In genomic region chr6:42354076-42355019, GRCm38 (mm10) we compare ENCODE assay signal across 10 mouse cellular contexts. TPM values are rescaled to one million over a fixed set of nuclear protein-coding genes. Genes with fewer than 3 reads are reported as not detected.
A peak's percentile ranks its signal among the peaks of the same experiment; 100 is the strongest.
DNase-seq lines count a peak whose midpoint lies in the region; ATAC-seq lines count a peak whose summit lies in the region.
"Had no signal": no experiment of that assay in that cellular context is flagged by ENCODE, and none has a peak within 500 bp of the region (broad histone marks: within the 10 kb centered on the region; RNA-seq: fewer than 3 reads in every experiment).

No protein-coding gene starts in this region.

- H3K4me3 ChIP-seq in forebrain, embryonic 13.5 days = no peak overlapping the region
- H3K4me3 ChIP-seq in forebrain, embryonic 12.5 days (replicated peaks) = no peak overlapping the region
- peak overlapping the region; percentile 90 for H3K4me3 ChIP-seq in heart, embryonic 16.5 days (ENCODE audit: low read length)
- H3K4me3 ChIP-seq: hindbrain, embryonic 15.5 days had no signal

- no peak overlapping the region for H3K4me2 ChIP-seq in forebrain, embryonic 13.5 days
- no peak overlapping the region for H3K4me2 ChIP-seq in forebrain, embryonic 12.5 days
- H3K4me2 ChIP-seq in heart, embryonic 16.5 days (ENCODE audit: low read depth, low read length) = peak overlapping the region; percentile 94
- H3K4me2 ChIP-seq: hindbrain, embryonic 15.5 days had no signal

- no peak for ATAC-seq in forebrain, embryonic 13.5 days
- ATAC-seq in forebrain, embryonic 12.5 days (ENCODE audit: low FRiP score) = no peak
- no peak for ATAC-seq in heart, embryonic 16.5 days (replicated peaks; ENCODE audit: extremely low read depth, insufficient read depth, low FRiP score)
- ATAC-seq: Patski had no signal

- peak overlapping the region; percentile 14; the same call in 1 of the 2 replicates for H3K27ac ChIP-seq in forebrain, embryonic 13.5 days
- H3K27ac ChIP-seq in forebrain, embryonic 12.5 days = no peak overlapping the region
- H3K27ac ChIP-seq in heart, embryonic 16.5 days (ENCODE audit: low read length) = peak overlapping the region; percentile 98
- H3K27ac ChIP-seq: hindbrain, embryonic 15.5 days had no signal

- WGBS in forebrain, embryonic 13.5 days = 49% methylated on average over 11 of the region's 11 CpGs
- whole genome bisulfite sequencing in forebrain, embryonic 12.5 days = 69% methylated on average over 11 of the region's 11 CpGs
- 17% methylated on average over 11 of the region's 11 CpGs for WGBS in heart, embryonic 16.5 days

- peak; percentile 84 for DNase-seq in retina, postnatal 1 day
- no peak for DNase-seq in retina, embryonic 14.5 days (ENCODE audit: low spot score)
- DNase-seq in lung, postnatal 25 days (ENCODE audit: low spot score) = peak; percentile 43
- DNase-seq in kidney, postnatal 36 days = no peak
- no peak for DNase-seq in left cerebral cortex, adult 8-10 months (ENCODE audit: low spot score in 2 of 2)

- peaks cover 62% of the 10 kb centered on the region for H3K36me3 ChIP-seq in forebrain, embryonic 13.5 days (ENCODE audit: poor library complexity, severe bottlenecking)
- H3K36me3 ChIP-seq in forebrain, embryonic 12.5 days (replicated peaks) = peaks cover 60% of the 10 kb centered on the region
- peaks cover 43% of the 10 kb centered on the region for H3K36me3 ChIP-seq in heart, embryonic 16.5 days (ENCODE audit: control insufficient read depth, insufficient read depth)

- H3K9ac ChIP-seq in forebrain, embryonic 13.5 days = no peak overlapping the region; the same call in 1 of the 2 replicates
- H3K9ac ChIP-seq in forebrain, embryonic 12.5 days = no peak overlapping the region
- peak overlapping the region; percentile 62 for H3K9ac ChIP-seq in heart, embryonic 16.5 days (ENCODE audit: low read length)
- H3K9ac ChIP-seq: hindbrain, embryonic 15.5 days had no signal

- no peaks in the 10 kb centered on the region for H3K9me3 ChIP-seq in forebrain, embryonic 13.5 days (replicated peaks)
- no peaks in the 10 kb centered on the region for H3K9me3 ChIP-seq in forebrain, embryonic 12.5 days
- no peaks in the 10 kb centered on the region for H3K9me3 ChIP-seq in heart, embryonic 16.5 days (replicated peaks; ENCODE audit: control insufficient read depth, low read length)
- H3K9me3 ChIP-seq: hindbrain, embryonic 15.5 days had no signal

- peaks cover 41% of the 10 kb centered on the region for H3K4me1 ChIP-seq in forebrain, embryonic 13.5 days
- H3K4me1 ChIP-seq in forebrain, embryonic 12.5 days = peaks cover 35% of the 10 kb centered on the region
- peaks cover 72% of the 10 kb centered on the region for H3K4me1 ChIP-seq in heart, embryonic 16.5 days (ENCODE audit: control insufficient read depth, insufficient read depth, low read length)

- no peaks in the 10 kb centered on the region for H3K27me3 ChIP-seq in forebrain, embryonic 13.5 days
- H3K27me3 ChIP-seq in forebrain, embryonic 12.5 days = no peaks in the 10 kb centered on the region
- H3K27me3 ChIP-seq in heart, embryonic 16.5 days (ENCODE audit: control insufficient read depth, insufficient read depth, low read length) = no peaks in the 10 kb centered on the region
- H3K27me3 ChIP-seq: hindbrain, embryonic 15.5 days; Patski had no signal

RNA-seq across cellular contexts. Expression of gene Zyx, which starts 4.9 kb away (rescaled TPM):
- 39.8 and 41.1 TPM in 2 replicates for polyA plus RNA-seq in forebrain, embryonic 13.5 days (2015; fragmentation: Nextera tagmentation; extraction: Ambion mirVana)
- 66.6 and 71.1 TPM in 2 replicates for polyA plus RNA-seq in forebrain, embryonic 12.5 days (2016; fragmentation: Nextera tagmentation; extraction: Ambion mirVana)
- 152 and 159 TPM in 2 replicates for polyA plus RNA-seq in heart, embryonic 16.5 days (2015; fragmentation: Nextera tagmentation; extraction: Ambion mirVana)
- total RNA-seq in left cerebral cortex, adult 8-10 months (2022) = 10 to 100 TPM; 42.1 to 50.3 (median 47.5) TPM

RNA-seq across cellular contexts. Expression of gene Epha1, which starts 18.7 kb away (rescaled TPM):
- polyA plus RNA-seq in forebrain, embryonic 13.5 days (2015; fragmentation: Nextera tagmentation; extraction: Ambion mirVana) = 0.23 and 0.28 TPM in 2 replicates
- polyA plus RNA-seq in forebrain, embryonic 12.5 days (2016; fragmentation: Nextera tagmentation; extraction: Ambion mirVana) = 0.69 and 1.4 TPM in 2 replicates
- 1.9 and 2.9 TPM in 2 replicates for polyA plus RNA-seq in heart, embryonic 16.5 days (2015; fragmentation: Nextera tagmentation; extraction: Ambion mirVana)
- under 1 TPM in 3 of 4 experiments, not detected in 1; 0.23 to 0.68 (median 0.28) TPM for total RNA-seq in left cerebral cortex, adult 8-10 months (2022)

RNA-seq across cellular contexts. Expression of gene Fam131b, which starts 29.9 kb away (rescaled TPM):
- 4.0 and 4.4 TPM in 2 replicates for polyA plus RNA-seq in forebrain, embryonic 13.5 days (2015; fragmentation: Nextera tagmentation; extraction: Ambion mirVana)
- 3.6 and 4.7 TPM in 2 replicates for polyA plus RNA-seq in forebrain, embryonic 12.5 days (2016; fragmentation: Nextera tagmentation; extraction: Ambion mirVana)
- 0.17 and 0.21 TPM in 2 replicates for polyA plus RNA-seq in heart, embryonic 16.5 days (2015; fragmentation: Nextera tagmentation; extraction: Ambion mirVana)
- 100 to 1,000 TPM; 112 to 128 (median 121) TPM for total RNA-seq in left cerebral cortex, adult 8-10 months (2022)

RNA-seq across cellular contexts. Expression of gene Tas2r143, which starts 45.7 kb away (rescaled TPM):
- not detected in 2 replicates for polyA plus RNA-seq in forebrain, embryonic 13.5 days (2015; fragmentation: Nextera tagmentation; extraction: Ambion mirVana)
- not detected in 2 replicates for polyA plus RNA-seq in forebrain, embryonic 12.5 days (2016; fragmentation: Nextera tagmentation; extraction: Ambion mirVana)
- not detected in 2 replicates for polyA plus RNA-seq in heart, embryonic 16.5 days (2015; fragmentation: Nextera tagmentation; extraction: Ambion mirVana)
- total RNA-seq in left cerebral cortex, adult 8-10 months (2022) = not detected
- polyA plus RNA-seq: hindbrain, embryonic 15.5 days; Patski had no signal

RNA-seq across cellular contexts. Expression of gene Tas2r135, which starts 50.9 kb away (rescaled TPM):
- polyA plus RNA-seq in forebrain, embryonic 13.5 days (2015; fragmentation: Nextera tagmentation; extraction: Ambion mirVana) = not detected in 2 replicates
- polyA plus RNA-seq in forebrain, embryonic 12.5 days (2016; fragmentation: Nextera tagmentation; extraction: Ambion mirVana) = not detected in 2 replicates
- polyA plus RNA-seq in heart, embryonic 16.5 days (2015; fragmentation: Nextera tagmentation; extraction: Ambion mirVana) = not detected in 2 replicates
- not detected for total RNA-seq in left cerebral cortex, adult 8-10 months (2022)
- polyA plus RNA-seq: hindbrain, embryonic 15.5 days; Patski had no signal

Comparison
In these comparisons a context has a peak if more than half of its experiments do, and no peak if none do; other contexts are left out.
1. DNase-seq: peak in retina, postnatal 1 day (single experiment) and lung, postnatal 25 days (single experiment); none in retina, embryonic 14.5 days (single experiment), kidney, postnatal 36 days (0 of 2) and left cerebral cortex, adult 8-10 months (0 of 2).